Mouse (Mus musculus) frontal cortex, postnatal 36 days (tissue): ENCODE measurements around the gene Gm11596.
"Not testable (repeated sequence)": the region's sequence is repeated elsewhere in the genome, so short reads cannot be mapped to it uniquely, and the experiment has no call there.

Experiments used
- DNase-seq, 2 experiments: peaks; one replicate each; pipeline ENCODE4 v3.0.0; 2022; ENCODE audit warnings: low spot score in 2 of 2

Gene Gm11596

DNA sequence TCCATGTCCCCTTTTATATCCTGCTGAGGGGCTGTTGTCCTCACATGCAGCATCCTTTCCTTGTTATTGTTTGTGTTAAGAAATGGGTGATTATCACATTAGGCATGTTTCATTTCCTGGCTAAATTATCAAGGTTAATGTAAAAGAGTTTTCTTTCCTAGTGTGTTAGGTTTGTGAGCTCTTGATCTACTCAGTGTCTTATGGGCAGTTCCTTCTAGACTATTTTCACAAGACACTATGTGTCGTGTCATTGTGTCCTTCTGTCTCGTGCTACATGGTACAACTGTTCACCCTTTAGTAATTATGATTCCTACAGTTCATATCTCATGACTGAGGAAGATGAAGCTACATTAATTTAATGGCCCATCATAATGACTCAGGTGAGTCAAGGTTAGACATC is at the start of gene Gm11596:
Gene Gm11596, minus strand, starts transcription at position 101 of the 400 bp plus-strand sequence.
- DNase-seq: no peak

DNA sequence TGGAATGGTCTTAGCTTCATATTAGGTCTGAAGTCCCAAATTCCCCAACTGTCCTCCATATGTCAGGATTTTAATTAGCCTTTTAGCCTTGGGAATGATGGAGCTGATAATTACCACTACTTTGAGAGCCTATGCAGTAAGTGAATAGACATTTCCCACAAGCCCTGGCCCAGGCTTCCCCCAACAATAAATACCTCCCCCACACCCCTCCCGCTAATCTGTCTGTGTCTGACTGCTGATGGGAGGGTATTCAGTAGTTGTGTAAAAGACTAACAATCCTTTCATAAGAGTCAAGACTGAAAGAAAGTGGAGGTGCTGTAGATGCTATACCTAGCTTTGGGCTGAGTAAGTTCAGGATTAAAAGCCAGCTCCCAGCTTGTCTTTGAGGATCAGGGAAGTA is 48.9 kb upstream of the Gm11596 start:
- DNase-seq: no peak

DNA sequence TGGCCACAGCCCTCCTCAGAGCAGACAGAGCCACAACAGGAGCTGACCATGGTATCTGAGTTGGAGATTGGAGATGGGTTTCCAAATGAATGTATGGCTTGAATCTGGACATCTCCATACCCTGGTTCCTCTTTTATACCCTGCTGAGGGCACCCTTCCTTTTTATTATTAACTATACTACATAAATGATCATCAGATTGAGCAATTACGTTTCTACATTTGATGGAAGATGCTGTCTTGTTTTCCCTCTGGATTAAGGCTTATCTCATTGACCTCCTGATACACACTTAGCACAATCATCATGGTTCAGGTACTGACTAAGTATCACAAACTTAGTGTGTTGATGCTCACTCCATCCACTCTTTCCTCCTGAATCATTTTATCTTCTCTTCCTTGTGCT is 44.7 kb upstream of the Gm11596 start, which contains the start of gene 2300003K06Rik:
Gene 2300003K06Rik, minus strand, starts transcription at position 101 of the 400 bp plus-strand sequence.
- no peak for DNase-seq

DNA sequence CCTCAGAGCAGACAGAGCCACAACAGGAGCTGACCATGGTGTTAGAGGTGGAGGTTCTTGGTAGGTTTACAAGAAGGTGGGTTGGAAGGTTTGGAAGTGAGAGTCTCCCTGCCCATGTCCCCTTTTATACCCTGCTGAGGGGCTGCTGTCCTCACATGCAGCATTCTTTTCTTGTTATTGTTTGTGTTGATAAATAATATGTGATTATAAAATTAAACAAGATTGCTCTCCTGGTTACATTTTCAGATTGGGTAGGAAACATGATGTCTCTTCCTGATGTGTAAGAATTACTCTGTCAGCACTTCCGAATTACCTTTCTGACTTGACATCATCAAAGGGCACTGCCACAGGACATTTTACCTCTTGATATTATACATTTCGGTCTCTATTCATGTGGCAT is 22.3 kb upstream of the Gm11596 start, which contains the start of gene Gm11564:
Gene Gm11564, minus strand, starts transcription at position 101 of the 400 bp plus-strand sequence.
- not testable (repeated sequence) for DNase-seq

DNA sequence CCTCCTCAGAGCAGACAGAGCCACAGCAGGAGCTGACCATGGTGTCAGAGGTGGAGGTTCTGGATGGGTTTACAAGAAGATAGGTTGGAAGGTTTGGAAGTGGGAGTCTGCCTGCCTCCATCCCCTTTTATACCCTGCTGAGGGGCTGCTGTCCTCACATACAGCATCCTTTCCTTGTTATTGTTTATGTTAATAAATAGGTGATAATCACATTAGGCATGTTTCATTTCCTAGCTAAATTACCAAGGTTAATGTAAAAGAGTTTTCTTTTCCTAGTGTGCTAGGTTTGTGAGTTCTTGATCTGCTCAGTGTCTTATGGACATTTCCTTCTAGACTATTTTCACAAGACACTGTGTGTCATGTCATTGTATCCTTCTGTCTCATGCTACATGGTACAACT is 16.5 kb upstream of the Gm11596 start, which contains the start of gene Krtap4-13:
Gene Krtap4-13, minus strand, starts transcription at position 101 of the 400 bp plus-strand sequence.
- not testable (repeated sequence) for DNase-seq

DNA sequence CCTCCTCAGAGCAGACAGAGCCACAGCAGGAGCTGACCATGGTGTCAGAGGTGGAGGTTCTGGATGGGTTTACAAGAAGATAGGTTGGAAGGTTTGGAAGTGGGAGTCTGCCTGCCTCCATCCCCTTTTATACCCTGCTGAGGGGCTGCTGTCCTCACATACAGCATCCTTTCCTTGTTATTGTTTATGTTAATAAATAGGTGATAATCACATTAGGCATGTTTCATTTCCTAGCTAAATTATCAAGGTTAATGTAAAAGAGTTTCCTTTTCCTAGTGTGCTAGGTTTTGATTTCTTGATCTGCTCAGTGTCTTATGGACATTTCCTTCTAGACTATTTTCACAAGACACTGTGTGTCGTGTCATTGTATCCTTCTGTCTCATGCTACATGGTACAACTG is 11.1 kb upstream of the Gm11596 start, which contains the start of gene Gm11554:
Gene Gm11554, minus strand, starts transcription at position 101 of the 400 bp plus-strand sequence.
- not testable (repeated sequence) for DNase-seq

DNA sequence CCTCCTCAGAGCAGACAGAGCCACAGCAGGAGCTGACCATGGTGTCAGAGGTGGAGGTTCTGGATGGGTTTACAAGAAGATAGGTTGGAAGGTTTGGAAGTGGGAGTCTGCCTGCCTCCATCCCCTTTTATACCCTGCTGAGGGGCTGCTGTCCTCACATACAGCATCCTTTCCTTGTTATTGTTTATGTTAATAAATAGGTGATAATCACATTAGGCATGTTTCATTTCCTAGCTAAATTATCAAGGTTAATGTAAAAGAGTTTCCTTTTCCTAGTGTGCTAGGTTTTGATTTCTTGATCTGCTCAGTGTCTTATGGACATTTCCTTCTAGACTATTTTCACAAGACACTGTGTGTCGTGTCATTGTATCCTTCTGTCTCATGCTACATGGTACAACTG is 5.6 kb upstream of the Gm11596 start, which contains the start of gene Gm11569:
Gene Gm11569, minus strand, starts transcription at position 101 of the 400 bp plus-strand sequence.
- not testable (repeated sequence) for DNase-seq

DNA sequence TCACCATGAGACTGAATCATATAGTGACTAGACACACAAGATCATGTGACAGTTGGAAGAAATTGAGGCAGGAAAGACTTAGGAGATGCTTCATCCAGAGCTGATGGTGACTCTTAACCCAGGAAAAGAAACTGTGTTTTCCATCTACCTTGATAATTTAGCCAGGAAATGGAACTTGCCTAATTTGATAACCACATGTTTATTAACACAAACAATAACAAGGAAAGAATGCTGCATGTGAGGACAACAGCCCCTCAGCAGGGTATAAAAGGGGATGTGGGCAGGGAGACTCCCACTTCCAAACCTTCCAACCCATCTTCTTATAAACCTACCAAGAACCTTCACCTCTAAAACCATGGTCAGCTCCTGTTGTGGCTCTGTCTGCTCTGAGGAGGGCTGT is 8.4 kb downstream of the Gm11596 start, which contains the start of gene Krtap4-9:
Gene Krtap4-9, plus strand, starts transcription at position 301 of the 400 bp plus-strand sequence.
- DNase-seq: not testable (repeated sequence)

DNA sequence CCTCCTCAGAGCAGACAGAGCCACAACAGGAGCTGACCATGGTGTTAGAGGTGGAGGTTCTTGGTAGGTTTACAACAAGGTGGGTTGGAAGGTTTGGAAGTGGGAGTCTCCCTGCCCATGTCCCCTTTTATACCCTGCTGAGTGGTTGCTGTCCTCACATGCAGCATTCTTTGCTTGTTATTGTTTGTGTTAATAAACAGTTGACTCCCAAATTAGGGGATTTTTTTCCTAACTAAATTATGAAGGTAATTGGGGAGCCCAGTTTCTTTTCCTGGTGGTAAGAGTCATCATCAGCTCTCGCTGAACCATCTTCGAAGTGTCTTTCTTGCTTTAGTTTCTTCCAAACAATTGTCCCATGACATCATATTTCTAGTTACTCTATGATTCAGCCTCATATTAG is 12.7 kb downstream of the Gm11596 start, which contains the start of gene Krtap4-8:
Gene Krtap4-8, minus strand, starts transcription at position 101 of the 400 bp plus-strand sequence.
- no peak for DNase-seq

DNA sequence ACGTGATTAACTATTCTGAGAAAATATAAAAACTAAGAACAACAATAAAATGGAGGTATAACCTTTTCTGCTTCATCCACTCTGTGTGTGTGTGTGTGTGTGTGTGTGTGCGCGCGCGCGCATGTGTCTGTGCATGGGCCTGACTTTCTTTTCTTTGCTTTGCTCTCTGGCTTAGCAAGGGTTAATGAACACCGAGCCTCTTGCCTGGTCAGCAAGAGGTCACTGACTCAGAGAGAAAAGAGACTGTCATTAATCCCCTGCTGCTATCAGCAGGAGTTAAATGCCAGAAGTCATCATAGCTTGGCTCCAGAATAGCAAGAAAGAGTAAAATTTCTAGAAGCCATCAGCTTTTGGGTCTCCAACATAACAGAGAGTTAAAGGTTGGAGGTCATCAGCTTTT is 14.9 kb downstream of the Gm11596 start:
- no peak for DNase-seq

DNA sequence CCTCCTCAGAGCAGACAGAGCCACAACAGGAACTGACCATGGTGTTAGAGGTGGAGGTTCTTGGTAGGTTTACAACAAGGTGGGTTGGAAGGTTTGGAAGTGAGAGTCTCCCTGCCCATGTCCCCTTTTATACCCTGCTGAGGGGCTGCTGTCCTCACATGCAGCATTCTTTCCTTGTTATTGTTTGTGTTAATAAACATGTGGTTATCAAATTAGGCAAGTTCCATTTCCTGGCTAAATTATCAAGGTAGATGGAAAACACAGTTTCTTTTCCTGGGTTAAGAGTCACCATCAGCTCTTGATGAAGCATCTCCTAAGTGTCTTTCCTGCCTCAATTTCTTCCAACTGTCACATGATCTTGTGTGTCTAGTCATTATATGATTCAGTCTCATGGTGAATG is 20.5 kb downstream of the Gm11596 start, which contains the start of gene Gm11595:
Gene Gm11595, minus strand, starts transcription at position 101 of the 400 bp plus-strand sequence.
- DNase-seq: not testable (repeated sequence)

DNA sequence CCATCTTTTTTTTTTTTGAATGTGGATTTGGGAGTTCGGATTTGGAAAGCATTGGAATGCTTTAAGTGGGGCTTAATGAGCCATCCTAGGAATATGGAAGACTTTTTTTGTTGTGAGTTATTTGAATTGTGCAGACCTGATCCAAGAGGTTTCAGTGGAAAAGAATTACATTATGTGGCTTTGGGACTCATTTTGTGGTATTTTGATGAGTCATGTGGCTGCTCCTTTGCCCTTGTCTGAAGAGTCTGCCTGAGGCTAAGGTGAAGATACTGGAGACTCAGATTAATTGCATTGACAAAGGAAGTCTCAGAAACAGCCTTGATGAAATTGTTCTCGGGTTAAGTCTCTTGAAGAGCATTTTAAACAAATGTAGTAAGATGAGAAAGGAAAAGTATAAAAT is 24.9 kb downstream of the Gm11596 start:
- DNase-seq: no peak

DNA sequence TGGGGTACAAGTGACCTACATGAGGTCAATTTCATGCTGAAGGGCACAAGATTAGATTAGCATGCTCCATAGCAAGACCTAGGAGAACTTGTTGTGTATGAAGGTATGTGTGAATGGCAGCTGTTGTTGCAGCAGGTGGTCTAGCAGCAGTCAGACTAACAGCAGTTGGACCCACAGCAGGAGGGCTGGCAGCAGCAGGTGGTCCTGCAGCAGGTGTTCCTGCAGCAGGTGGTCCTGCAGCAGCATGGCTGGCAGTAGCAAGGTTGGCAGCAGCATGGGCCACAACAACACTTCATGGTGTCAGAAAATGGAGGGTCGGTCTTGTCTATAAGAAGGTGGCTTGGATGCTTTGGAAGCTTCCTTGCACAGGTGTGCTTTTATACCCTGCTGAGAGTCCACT is 34.4 kb downstream of the Gm11596 start:
- no peak for DNase-seq

DNA sequence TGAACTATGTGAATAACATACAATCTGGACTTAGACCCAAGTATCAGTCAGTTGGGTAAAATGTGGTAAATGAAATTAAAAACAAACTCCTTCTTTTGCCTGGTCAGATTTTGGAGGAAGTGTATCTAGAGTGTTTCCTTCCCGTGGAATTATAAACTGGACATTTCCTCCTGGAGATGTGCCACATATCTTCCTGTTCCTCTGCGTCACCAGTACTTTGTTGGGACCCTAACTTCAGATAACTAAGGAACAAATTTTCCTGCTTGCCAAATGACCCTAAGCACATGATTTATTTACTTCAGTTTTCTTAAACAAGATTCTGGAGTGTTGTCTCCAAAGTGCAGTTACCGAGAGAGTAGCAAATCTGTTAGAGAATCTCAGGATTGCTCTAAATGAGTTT is 49.3 kb downstream of the Gm11596 start:
- DNase-seq: no peak
